Mouse (Mus musculus) hindbrain, embryonic 12.5 days (tissue): ENCODE results near the gene Zkscan6. TPM values are rescaled to one million over a fixed set of nuclear protein-coding genes. Genes with fewer than 3 reads are reported as not detected.

Experiments
- ATAC-seq: fragments of 200-750 bp; cut with Nextera tagmentation; 2 replicates; pipeline ENCODE4 v1.8.0; 2017; ENCODE audit warnings: moderate TSS enrichment; ENCODE audit not compliant: low FRiP score
- H3K27ac ChIP-seq: fragments of 300-500 bp; sonication (generic); 2 replicates; pipeline ENCODE4 v1.5.1; 2016; ENCODE audit warnings: mild to moderate bottlenecking
- H3K27me3 ChIP-seq: fragments of 300-500 bp; sonication (generic); 2 replicates; pipeline ENCODE4 v1.6.1; 2016; ENCODE audit warnings: mild to moderate bottlenecking
- H3K36me3 ChIP-seq: fragments of 300-500 bp; sonication (generic); 2 replicates; pipeline ENCODE4 v1.6.1; 2016; ENCODE audit warnings: mild to moderate bottlenecking
- H3K4me1 ChIP-seq: fragments of 300-500 bp; sonication (generic); 2 replicates; pipeline ENCODE4 v1.6.1; 2016
- H3K4me2 ChIP-seq: fragments of 300-500 bp; sonication (generic); replicated peaks from 2 replicates; pipeline ENCODE4 v1.6.1; 2016; ENCODE audit warnings: mild to moderate bottlenecking
- H3K4me3 ChIP-seq: fragments of 300-500 bp; sonication (generic); 2 replicates; pipeline ENCODE4 v1.5.1; 2016; ENCODE audit warnings: mild to moderate bottlenecking
- H3K9ac ChIP-seq: fragments of 300-500 bp; sonication (generic); 2 replicates; pipeline ENCODE4 v1.6.1; 2016; ENCODE audit warnings: mild to moderate bottlenecking, moderate library complexity
- H3K9me3 ChIP-seq: fragments of 300-500 bp; sonication (generic); replicated peaks from 2 replicates; pipeline ENCODE4 v1.6.1; 2016; ENCODE audit warnings: mild to moderate bottlenecking
- WGBS: fragments of 180-500 bp; shearing (Covaris S2); methylation state at CpG from one replicate; pipeline ENCODE4 v1.1.7; 2016; 5-methylcytosine and 5-hydroxymethylcytosine counted together
- polyA plus RNA-seq: library from polyadenylated mRNA; unstranded; fragments of >200 nt; fragmentation: Nextera tagmentation; extraction: Ambion mirVana; gene quantifications from 2 replicates; pipeline ENCODE4 v1.2.1, GENCODE M21; 2016

The Zkscan6 gene
- polyA plus RNA-seq, 1 experiment from 2014 or later, result 16.9 TPM

DNA sequence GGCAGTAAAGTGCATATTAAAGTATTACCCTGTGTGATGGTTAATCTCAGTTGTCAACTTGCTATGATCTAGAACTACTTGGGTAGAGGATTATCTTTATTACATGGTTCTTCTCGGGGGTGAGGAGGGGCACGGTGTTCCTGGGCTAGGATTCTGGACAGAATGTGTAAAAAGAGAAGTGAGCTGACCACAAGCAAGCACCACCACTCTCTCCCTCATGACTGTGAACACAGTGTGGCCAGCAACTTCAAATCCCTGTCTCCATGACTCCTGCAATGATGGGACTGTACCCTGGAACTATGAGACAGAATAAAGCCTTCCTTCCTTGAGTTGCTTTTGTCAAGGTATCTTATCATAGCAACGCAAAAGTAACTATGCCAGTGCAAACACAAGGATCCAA, 25.4 kb upstream of the Zkscan6 start:
- ATAC-seq, result no peak
- H3K27me3 ChIP-seq, result no peaks in the 10 kb centered on the region
- no peak overlapping the region for H3K9ac ChIP-seq
- peaks cover 11% of the 10 kb centered on the region; the same call in 1 of the 2 replicates for H3K36me3 ChIP-seq
- no peak overlapping the region for H3K4me2 ChIP-seq
- H3K4me1 ChIP-seq, result peaks cover 16% of the 10 kb centered on the region
- no peak overlapping the region for H3K27ac ChIP-seq
- WGBS, result 95% methylated on average over 3 of the region's 3 CpGs
- no peaks in the 10 kb centered on the region for H3K9me3 ChIP-seq
- H3K4me3 ChIP-seq, result no peak overlapping the region

GRCm38 (mm10) chr11:65786160-65786559, 20.8 kb upstream of the Zkscan6 start:
- H3K4me2 ChIP-seq, result peak overlapping the region; percentile 79
- H3K27me3 ChIP-seq, result no peaks in the 10 kb centered on the region
- H3K9ac ChIP-seq, result no peak overlapping the region
- 86% methylated on average over 2 of the region's 2 CpGs for WGBS
- H3K4me1 ChIP-seq, result peaks cover 16% of the 10 kb centered on the region
- no peak overlapping the region for H3K27ac ChIP-seq
- no peaks in the 10 kb centered on the region for H3K9me3 ChIP-seq
- H3K36me3 ChIP-seq, result no peaks in the 10 kb centered on the region
- H3K4me3 ChIP-seq, result no peak overlapping the region
- ATAC-seq, result no peak

- H3K27ac ChIP-seq, result peak overlapping the region; percentile 92
- peak overlapping the region; percentile 79 for H3K4me2 ChIP-seq
- H3K36me3 ChIP-seq, result no peaks in the 10 kb centered on the region
- WGBS, result under 1% methylated on average over 60 of the region's 71 CpGs
- peaks cover 16% of the 10 kb centered on the region for H3K4me1 ChIP-seq
- peak overlapping the region; percentile 99 for H3K9ac ChIP-seq
- H3K27me3 ChIP-seq, result no peaks in the 10 kb centered on the region
- peak overlapping the region; percentile 97 for H3K4me3 ChIP-seq
- no peaks in the 10 kb centered on the region for H3K9me3 ChIP-seq
- ATAC-seq, result peak; percentile 92
These were observed 19.4 kb upstream of the Zkscan6 start for GRCm38 (mm10) chr11:65787421-65788151.

- WGBS, result under 1% methylated on average over 33 of the region's 36 CpGs
- ATAC-seq, result peak; percentile 99
- H3K9me3 ChIP-seq, result no peaks in the 10 kb centered on the region
- H3K4me3 ChIP-seq, result peak within 1 kb of the TSS; percentile 97
- H3K4me2 ChIP-seq, result peak within 1 kb of the TSS; percentile 79
- H3K27ac ChIP-seq, result peak within 1 kb of the TSS; percentile 92
- peaks cover 16% of the 10 kb centered on the region for H3K4me1 ChIP-seq
- no peaks in the 10 kb centered on the region for H3K27me3 ChIP-seq
- no peaks in the 10 kb centered on the region for H3K36me3 ChIP-seq
- peak within 1 kb of the TSS; percentile 99 for H3K9ac ChIP-seq
These were observed 18.8 kb upstream of the Zkscan6 start, which contains the start of gene Map2k4 for GRCm38 (mm10) chr11:65788154-65788553. Gene Map2k4, minus strand, starts transcription at chr11:65788297.

DNA sequence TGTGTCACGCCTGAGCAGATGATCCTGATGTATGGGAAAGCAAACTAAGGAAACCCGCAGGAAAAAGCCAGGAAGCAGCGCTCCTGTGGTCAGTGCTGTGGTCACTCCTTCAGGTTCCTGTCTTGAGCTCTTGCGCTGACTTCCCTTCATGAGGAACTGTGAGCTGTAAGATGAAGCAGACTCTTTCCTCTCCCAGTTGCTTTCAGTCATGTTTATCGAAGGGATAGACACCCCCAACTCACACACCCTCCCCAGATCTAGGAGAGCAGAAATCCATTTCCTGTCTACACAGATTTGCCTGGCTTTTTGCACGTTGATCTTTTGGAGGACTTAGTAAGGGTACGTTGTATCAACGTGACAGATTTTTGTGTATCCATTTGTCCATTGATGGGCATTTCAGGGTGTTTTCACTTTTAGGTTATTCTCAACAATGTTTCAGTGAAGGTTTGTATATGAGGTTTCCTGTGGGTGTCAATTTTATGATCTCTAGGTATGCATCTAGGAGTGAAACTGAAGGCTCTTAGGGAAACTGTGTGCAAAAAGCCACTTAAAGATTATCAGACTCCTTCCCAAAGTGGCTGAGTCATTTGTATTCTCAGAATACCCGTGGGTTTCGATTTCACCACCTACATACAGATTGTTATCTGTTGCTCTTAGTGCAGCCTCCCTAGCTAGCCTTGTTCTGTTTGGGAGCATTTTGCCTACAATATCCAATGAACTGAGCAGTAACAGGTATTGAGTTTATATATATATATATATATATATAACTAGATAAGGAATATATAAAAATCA, 12.4 kb upstream of the Zkscan6 start:
- H3K4me1 ChIP-seq, result no peaks in the 10 kb centered on the region
- H3K36me3 ChIP-seq, result no peaks in the 10 kb centered on the region
- H3K4me2 ChIP-seq, result no peak overlapping the region
- no peak overlapping the region for H3K27ac ChIP-seq
- ATAC-seq, result no peak
- no peak overlapping the region for H3K4me3 ChIP-seq
- H3K27me3 ChIP-seq, result no peaks in the 10 kb centered on the region
- no peaks in the 10 kb centered on the region for H3K9me3 ChIP-seq
- 77% methylated on average over 10 of the region's 10 CpGs for WGBS
- H3K9ac ChIP-seq, result no peak overlapping the region

DNA sequence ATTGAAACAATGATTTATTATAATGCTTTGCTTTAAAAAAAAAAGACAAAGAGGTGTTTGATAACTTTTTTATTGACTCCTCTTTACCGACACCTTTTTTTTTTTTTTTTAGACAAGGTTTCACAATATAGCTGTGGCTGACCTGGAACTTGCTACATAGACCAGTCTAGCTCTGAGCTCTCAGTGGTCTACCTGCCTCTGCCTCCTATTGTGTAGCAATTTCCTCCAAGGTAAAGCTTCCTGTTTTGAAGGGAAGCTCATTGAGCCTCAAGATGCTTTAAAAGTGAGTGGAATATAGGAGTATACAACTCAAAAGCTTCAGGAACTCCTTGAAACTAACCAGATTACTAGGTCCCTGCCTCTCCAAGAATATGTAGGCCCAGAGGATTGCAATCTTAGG, 11.1 kb upstream of the Zkscan6 start:
- H3K4me2 ChIP-seq, result no peak overlapping the region
- no peak for ATAC-seq
- 96% methylated on average over 1 of the region's 1 CpGs for WGBS

GRCm38 (mm10) chr11:65801899-65802298, 5.1 kb upstream of the Zkscan6 start:
- no peak for ATAC-seq
- Histone ChIP-seq H3K4me2 (no peak overlapping the region), H3K27me3 (peaks cover 4% of the 10 kb centered on the region; the same call in 1 of the 2 replicates), H3K9me3 (no peaks in the 10 kb centered on the region), H3K9ac (no peak overlapping the region), H3K27ac (no peak overlapping the region), H3K36me3 (no peaks in the 10 kb centered on the region), H3K4me3 (no peak overlapping the region), H3K4me1 (peaks cover 4% of the 10 kb centered on the region)
- WGBS, result 67% methylated on average over 3 of the region's 3 CpGs

More for the DNA sequence above, 11.1 kb upstream of the Zkscan6 start:
- H3K9ac ChIP-seq, result no peak overlapping the region
- no peaks in the 10 kb centered on the region for H3K36me3 ChIP-seq
- no peak overlapping the region for H3K27ac ChIP-seq
- no peak overlapping the region for H3K4me3 ChIP-seq
- H3K4me1 ChIP-seq, result no peaks in the 10 kb centered on the region
- H3K9me3 ChIP-seq, result no peaks in the 10 kb centered on the region
- no peaks in the 10 kb centered on the region for H3K27me3 ChIP-seq

GRCm38 (mm10) chr11:65806321-65806904, 562 bp upstream of the Zkscan6 start:
- Histone ChIP-seq H3K4me3 (peak overlapping the region; percentile 85), H3K27ac (no peak overlapping the region), H3K27me3 (peaks cover 4% of the 10 kb centered on the region; the same call in 1 of the 2 replicates), H3K9me3 (no peaks in the 10 kb centered on the region), H3K36me3 (no peaks in the 10 kb centered on the region), H3K4me1 (peaks cover 12% of the 10 kb centered on the region), H3K4me2 (peak overlapping the region; percentile 83), H3K9ac (peak overlapping the region; percentile 56)
- no peak for ATAC-seq
- 2% methylated on average over 20 of the region's 20 CpGs for WGBS

- no peaks in the 10 kb centered on the region for H3K9me3 ChIP-seq
- 45% methylated on average over 7 of the region's 7 CpGs for WGBS
- ATAC-seq, result peak; percentile 17; the same call in 1 of the 2 replicates
These were observed 626 bp downstream of the Zkscan6 start for GRCm38 (mm10) chr11:65807601-65808000.

GRCm38 (mm10) chr11:65812088-65812487, 5.1 kb downstream of the Zkscan6 start:
- ATAC-seq, result no peak
- Histone ChIP-seq H3K4me3 (no peak overlapping the region), H3K9ac (no peak overlapping the region), H3K4me1 (peaks cover 21% of the 10 kb centered on the region), H3K9me3 (no peaks in the 10 kb centered on the region), H3K36me3 (peaks cover 17% of the 10 kb centered on the region), H3K4me2 (no peak overlapping the region), H3K27me3 (no peaks in the 10 kb centered on the region), H3K27ac (no peak overlapping the region)
- 22% methylated on average over 5 of the region's 5 CpGs for WGBS

More at GRCm38 (mm10) chr11:65807601-65808000, 626 bp downstream of the Zkscan6 start:
- Histone ChIP-seq H3K4me2 (peak overlapping the region; percentile 83), H3K9ac (peak overlapping the region; percentile 78), H3K27me3 (peaks cover 4% of the 10 kb centered on the region; the same call in 1 of the 2 replicates), H3K4me3 (peak overlapping the region; percentile 85), H3K4me1 (peaks cover 22% of the 10 kb centered on the region), H3K36me3 (no peaks in the 10 kb centered on the region), H3K27ac (peak overlapping the region; percentile 86)

GRCm38 (mm10) chr11:65814381-65814780, 7.4 kb downstream of the Zkscan6 start:
- ATAC-seq, result no peak
- Histone ChIP-seq H3K4me2 (no peak overlapping the region), H3K27me3 (no peaks in the 10 kb centered on the region), H3K36me3 (peaks cover 26% of the 10 kb centered on the region), H3K4me3 (no peak overlapping the region), H3K27ac (no peak overlapping the region), H3K4me1 (peaks cover 15% of the 10 kb centered on the region), H3K9me3 (no peaks in the 10 kb centered on the region), H3K9ac (no peak overlapping the region)
- WGBS, result 93% methylated on average over 9 of the region's 9 CpGs

- H3K36me3 ChIP-seq, result peaks cover 26% of the 10 kb centered on the region
- no peak for ATAC-seq
- no peaks in the 10 kb centered on the region for H3K27me3 ChIP-seq
- no peak overlapping the region for H3K4me3 ChIP-seq
- peaks cover 13% of the 10 kb centered on the region for H3K4me1 ChIP-seq
- no peak overlapping the region for H3K4me2 ChIP-seq
- 54% methylated on average over 6 of the region's 6 CpGs for WGBS
- H3K9ac ChIP-seq, result no peak overlapping the region
- no peaks in the 10 kb centered on the region for H3K9me3 ChIP-seq
- no peak overlapping the region for H3K27ac ChIP-seq
These were observed 9.3 kb downstream of the Zkscan6 start for GRCm38 (mm10) chr11:65816237-65816636.
